Mouse (Mus musculus) heart, embryonic 12.5 days (tissue): Measurements from ENCODE around the gene Erich3. TPM values are rescaled to one million over a fixed set of nuclear protein-coding genes. Genes with fewer than 3 reads are reported as not detected.

Experiments
- ATAC-seq: fragments of 200-750 bp; cut with Nextera tagmentation; 2 replicates; pipeline ENCODE4 v1.8.0; 2017; ENCODE audit warnings: moderate TSS enrichment, moderate library complexity; ENCODE audit not compliant: insufficient number of reproducible peaks, low FRiP score
- H3K27ac ChIP-seq: fragments of 300-500 bp; sonication (generic); 2 replicates; pipeline ENCODE4 v1.5.1; 2016; ENCODE audit warnings: mild to moderate bottlenecking, moderate library complexity; ENCODE audit not compliant: poor library complexity, severe bottlenecking
- H3K27me3 ChIP-seq: fragments of 300-500 bp; sonication (generic); replicated peaks from 2 replicates; pipeline ENCODE4 v1.6.1; 2016; ENCODE audit warnings: mild to moderate bottlenecking, moderate library complexity
- H3K36me3 ChIP-seq: fragments of 300-500 bp; sonication (generic); 2 replicates; pipeline ENCODE4 v1.6.1; 2016; ENCODE audit warnings: mild to moderate bottlenecking, moderate library complexity
- H3K4me1 ChIP-seq: fragments of 300-500 bp; sonication (generic); replicated peaks from 2 replicates; pipeline ENCODE4 v1.6.1; 2016; ENCODE audit warnings: mild to moderate bottlenecking
- H3K4me2 ChIP-seq: fragments of 300-500 bp; sonication (generic); 2 replicates; pipeline ENCODE4 v1.6.1; 2016; ENCODE audit warnings: mild to moderate bottlenecking, moderate library complexity
- H3K4me3 ChIP-seq: fragments of 300-500 bp; sonication (generic); 2 replicates; pipeline ENCODE4 v1.5.1; 2016; ENCODE audit warnings: mild to moderate bottlenecking
- H3K9ac ChIP-seq: fragments of 300-500 bp; sonication (generic); 2 replicates; pipeline ENCODE4 v1.6.1; 2016; ENCODE audit warnings: mild to moderate bottlenecking, moderate library complexity
- H3K9me3 ChIP-seq: fragments of 300-500 bp; sonication (generic); replicated peaks from 2 replicates; pipeline ENCODE4 v1.6.1; 2016; ENCODE audit warnings: mild to moderate bottlenecking, moderate library complexity
- WGBS: fragments of 180-500 bp; shearing (Covaris S2); methylation state at CpG from one replicate; pipeline ENCODE4 v1.1.7; 2016; 5-methylcytosine and 5-hydroxymethylcytosine counted together
- polyA plus RNA-seq: library from polyadenylated mRNA; unstranded; fragments of >200 nt; fragmentation: Nextera tagmentation; extraction: Ambion mirVana; gene quantifications from 2 replicates; pipeline ENCODE4 v1.2.1, GENCODE M21; 2016

The Erich3 gene
- polyA plus RNA-seq, 1 experiment from 2014 or later: 0.24 TPM

GRCm38 (mm10) chr3:154771651-154772050 is 108.0 kb downstream of the Erich3 start:
- no peak for ATAC-seq
- Histone ChIP-seq H3K9me3 (no peaks in the 10 kb centered on the region), H3K27me3 (no peaks in the 10 kb centered on the region), H3K4me1 (no peaks in the 10 kb centered on the region), H3K4me3 (no peak overlapping the region), H3K27ac (no peak overlapping the region), H3K4me2 (no peak overlapping the region), H3K9ac (no peak overlapping the region), H3K36me3 (no peaks in the 10 kb centered on the region)
- 69% methylated on average over 2 of the region's 2 CpGs for WGBS

GRCm38 (mm10) chr3:154778836-154779595 is 115.4 kb downstream of the Erich3 start:
- no peak overlapping the region for H3K4me2 ChIP-seq
- H3K4me3 ChIP-seq: no peak overlapping the region
- no peak overlapping the region for H3K27ac ChIP-seq
- no peaks in the 10 kb centered on the region for H3K9me3 ChIP-seq
- no peaks in the 10 kb centered on the region for H3K4me1 ChIP-seq
- no peak for ATAC-seq
- no peaks in the 10 kb centered on the region for H3K36me3 ChIP-seq
- no peaks in the 10 kb centered on the region for H3K27me3 ChIP-seq
- 73% methylated on average over 6 of the region's 6 CpGs for WGBS
- no peak overlapping the region for H3K9ac ChIP-seq

- no peaks in the 10 kb centered on the region for H3K4me1 ChIP-seq
- no peaks in the 10 kb centered on the region for H3K9me3 ChIP-seq
- no peak overlapping the region for H3K9ac ChIP-seq
- ATAC-seq: no peak
- no peaks in the 10 kb centered on the region for H3K27me3 ChIP-seq
- H3K4me2 ChIP-seq: no peak overlapping the region
- H3K4me3 ChIP-seq: no peak overlapping the region
- WGBS: 87% methylated on average over 9 of the region's 9 CpGs
- H3K27ac ChIP-seq: no peak overlapping the region
- H3K36me3 ChIP-seq: peaks cover 22% of the 10 kb centered on the region; the same call in 1 of the 2 replicates
Measured at GRCm38 (mm10) chr3:154786354-154786753, 122.7 kb downstream of the Erich3 start.

DNA sequence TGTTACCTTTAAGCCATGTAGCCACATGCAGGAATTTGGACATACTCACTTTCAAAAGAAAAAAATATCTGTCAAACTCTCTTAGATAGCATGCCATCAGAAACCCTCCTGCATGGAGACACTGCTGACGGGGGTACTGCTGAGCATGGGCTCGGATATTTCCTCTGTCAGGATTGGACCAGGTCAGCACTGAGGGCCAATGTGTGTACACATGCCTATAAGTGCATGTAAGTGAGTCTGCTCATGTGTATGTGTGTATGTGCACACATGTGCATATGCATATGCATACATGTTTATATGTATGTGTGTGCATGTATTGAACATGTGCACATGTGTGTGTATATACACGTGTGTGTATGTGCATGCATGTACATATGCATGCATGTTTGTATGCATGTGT is 124.0 kb downstream of the Erich3 start:
- 61% methylated on average over 3 of the region's 3 CpGs for WGBS
- peaks cover 22% of the 10 kb centered on the region; the same call in 1 of the 2 replicates for H3K36me3 ChIP-seq
- H3K9me3 ChIP-seq: no peaks in the 10 kb centered on the region
- H3K4me2 ChIP-seq: no peak overlapping the region
- no peaks in the 10 kb centered on the region for H3K4me1 ChIP-seq
- no peak overlapping the region for H3K4me3 ChIP-seq
- no peak overlapping the region for H3K9ac ChIP-seq
- H3K27me3 ChIP-seq: no peaks in the 10 kb centered on the region
- H3K27ac ChIP-seq: no peak overlapping the region
- no peak for ATAC-seq

DNA sequence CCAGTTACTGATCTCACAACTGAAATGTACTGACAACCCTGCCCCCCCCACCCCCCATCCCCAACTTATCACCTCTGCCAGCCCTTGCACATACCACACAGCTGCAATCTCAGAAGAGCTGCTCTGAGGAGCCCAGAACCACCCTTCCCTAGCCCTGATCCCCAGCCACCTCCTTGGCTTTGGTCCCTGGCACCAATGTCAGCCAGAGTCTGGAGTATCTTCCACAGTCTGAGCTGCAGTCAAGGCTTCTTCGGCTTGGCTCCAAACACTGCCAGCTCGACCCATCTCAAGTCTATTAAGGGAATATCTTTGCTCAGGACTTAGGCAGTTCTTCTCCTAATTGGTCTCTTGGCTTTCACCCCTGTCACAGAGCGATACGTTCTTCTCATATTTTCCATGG is 129.9 kb downstream of the Erich3 start:
- H3K4me3 ChIP-seq: no peak overlapping the region
- H3K36me3 ChIP-seq: peaks cover 4% of the 10 kb centered on the region; the same call in 1 of the 2 replicates
- H3K27ac ChIP-seq: no peak overlapping the region
- H3K9ac ChIP-seq: no peak overlapping the region
- ATAC-seq: no peak
- no peaks in the 10 kb centered on the region for H3K9me3 ChIP-seq
- no peak overlapping the region for H3K4me2 ChIP-seq
- WGBS: 86% methylated on average over 4 of the region's 4 CpGs
- no peaks in the 10 kb centered on the region for H3K27me3 ChIP-seq
- H3K4me1 ChIP-seq: peaks cover 3% of the 10 kb centered on the region; the same call in 1 of the 2 replicates

DNA sequence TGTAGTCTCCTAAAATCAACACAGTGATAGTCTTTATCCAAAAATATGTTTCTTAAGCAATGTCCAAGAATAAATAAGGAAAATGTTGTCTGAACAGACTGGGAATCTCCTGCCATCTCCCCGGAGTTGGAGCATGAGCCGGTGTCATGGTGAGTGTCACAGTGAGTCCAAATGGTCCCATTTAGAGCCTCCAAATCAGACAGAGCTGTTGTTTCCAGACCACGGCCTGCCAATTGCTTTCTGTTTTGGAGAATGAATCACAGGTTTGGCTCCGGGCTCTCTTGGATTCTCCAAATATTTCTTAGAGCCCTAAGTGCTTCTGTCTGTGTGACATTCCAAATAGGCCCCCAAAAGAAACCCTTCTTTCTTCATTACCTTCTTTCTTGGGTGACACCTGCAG is 135.1 kb downstream of the Erich3 start:
- no peaks in the 10 kb centered on the region for H3K4me1 ChIP-seq
- WGBS: 74% methylated on average over 4 of the region's 4 CpGs
- no peak overlapping the region for H3K4me2 ChIP-seq
- H3K36me3 ChIP-seq: no peaks in the 10 kb centered on the region
- H3K9ac ChIP-seq: no peak overlapping the region
- no peak overlapping the region for H3K4me3 ChIP-seq
- no peaks in the 10 kb centered on the region for H3K27me3 ChIP-seq
- no peak for ATAC-seq
- no peak overlapping the region for H3K27ac ChIP-seq
- H3K9me3 ChIP-seq: no peaks in the 10 kb centered on the region

DNA sequence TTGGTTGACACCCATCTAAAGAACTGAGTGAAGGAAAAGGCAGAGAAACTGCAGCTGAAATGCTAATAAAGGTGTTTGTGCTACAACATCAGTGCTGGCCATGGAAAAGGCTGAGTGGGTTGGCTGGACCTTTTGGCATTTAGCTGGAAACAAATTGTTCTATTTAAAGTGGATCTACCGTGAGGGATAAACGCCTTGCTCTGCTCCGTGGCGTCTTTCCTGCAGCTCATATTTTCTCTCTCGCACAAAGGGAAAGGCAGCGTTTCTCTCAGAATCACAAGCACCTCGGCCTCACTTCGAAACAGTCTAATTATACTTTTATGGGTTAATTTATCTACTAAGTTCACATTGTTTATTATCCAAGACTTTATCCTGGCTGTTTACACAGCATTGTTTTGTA is 136.8 kb downstream of the Erich3 start:
- H3K4me2 ChIP-seq: no peak overlapping the region
- H3K4me3 ChIP-seq: no peak overlapping the region
- ATAC-seq: no peak
- 72% methylated on average over 8 of the region's 8 CpGs for WGBS
- no peaks in the 10 kb centered on the region for H3K27me3 ChIP-seq
- H3K27ac ChIP-seq: no peak overlapping the region
- H3K9ac ChIP-seq: no peak overlapping the region
- H3K4me1 ChIP-seq: no peaks in the 10 kb centered on the region
- H3K36me3 ChIP-seq: no peaks in the 10 kb centered on the region
- no peaks in the 10 kb centered on the region for H3K9me3 ChIP-seq

GRCm38 (mm10) chr3:154800888-154801429 is 137.3 kb downstream of the Erich3 start:
- Histone ChIP-seq H3K27ac (no peak overlapping the region), H3K9ac (no peak overlapping the region), H3K4me2 (no peak overlapping the region), H3K36me3 (no peaks in the 10 kb centered on the region), H3K4me1 (peaks cover under 1% of the 10 kb centered on the region; the same call in 1 of the 2 replicates), H3K27me3 (no peaks in the 10 kb centered on the region), H3K4me3 (no peak overlapping the region), H3K9me3 (no peaks in the 10 kb centered on the region)
- WGBS: 77% methylated on average over 8 of the region's 8 CpGs
- ATAC-seq: no peak

DNA sequence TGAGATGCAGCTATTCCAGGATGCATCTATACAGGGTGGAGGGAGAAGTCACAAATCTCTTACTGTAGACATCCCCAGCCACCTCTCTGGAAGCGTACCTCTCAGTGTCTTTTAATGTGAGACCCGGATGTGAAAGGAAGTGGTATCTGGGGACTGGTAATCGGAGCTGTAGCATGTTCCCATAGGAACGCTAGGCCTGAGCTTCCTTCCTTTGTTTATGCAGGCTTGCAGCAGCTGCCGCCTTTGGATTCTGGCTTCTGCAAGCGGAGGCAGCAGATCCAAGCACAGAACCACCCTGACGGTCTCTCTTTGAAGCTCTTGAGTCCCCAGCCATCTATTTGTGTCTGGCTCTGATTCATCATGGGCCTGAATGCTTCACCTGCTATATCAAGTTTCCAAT is 143.0 kb downstream of the Erich3 start:
- Histone ChIP-seq H3K4me1 (peaks cover 25% of the 10 kb centered on the region), H3K9ac (no peak overlapping the region), H3K9me3 (no peaks in the 10 kb centered on the region), H3K27ac (no peak overlapping the region), H3K27me3 (no peaks in the 10 kb centered on the region), H3K4me2 (no peak overlapping the region), H3K36me3 (no peaks in the 10 kb centered on the region), H3K4me3 (no peak overlapping the region)
- peak; percentile 76 for ATAC-seq
- 45% methylated on average over 7 of the region's 7 CpGs for WGBS

- 47% methylated on average over 7 of the region's 7 CpGs for WGBS
Measured at GRCm38 (mm10) chr3:154810273-154810870, 146.7 kb downstream of the Erich3 start.

DNA sequence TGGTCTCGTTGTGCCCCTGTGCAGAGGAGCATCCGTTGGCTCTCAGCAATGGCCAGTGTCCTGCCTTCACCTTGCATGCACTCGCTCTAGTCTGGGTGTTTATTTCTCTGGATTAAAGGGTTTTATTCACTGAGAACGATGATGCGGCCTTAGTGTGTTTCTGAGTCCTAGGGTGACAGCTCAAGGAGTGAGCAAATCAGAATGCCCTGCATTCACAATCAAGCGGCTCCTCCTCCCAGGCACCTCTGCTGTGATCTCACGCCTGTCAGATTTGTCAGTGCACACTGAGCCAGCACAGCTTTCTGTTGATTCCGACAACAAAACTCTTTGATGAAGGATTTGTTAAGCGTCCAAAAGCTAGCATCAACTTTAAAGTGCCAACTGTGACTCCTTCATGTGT is 147.6 kb downstream of the Erich3 start:
- no peaks in the 10 kb centered on the region for H3K9me3 ChIP-seq
- H3K4me3 ChIP-seq: no peak overlapping the region
- no peak overlapping the region for H3K27ac ChIP-seq
- 41% methylated on average over 9 of the region's 9 CpGs for WGBS
- no peaks in the 10 kb centered on the region for H3K36me3 ChIP-seq
- H3K4me2 ChIP-seq: no peak overlapping the region
- 0 out of 2 replicates have a peak, but pooled peaks cover 4% of the 10 kb centered on the region for H3K27me3 ChIP-seq
- peaks cover 29% of the 10 kb centered on the region for H3K4me1 ChIP-seq
- H3K9ac ChIP-seq: no peak overlapping the region
- ATAC-seq: no peak

More at GRCm38 (mm10) chr3:154810273-154810870, 146.7 kb downstream of the Erich3 start:
- Histone ChIP-seq H3K4me1 (peaks cover 27% of the 10 kb centered on the region), H3K27me3 (0 out of 2 replicates have a peak, but pooled peaks cover 4% of the 10 kb centered on the region), H3K4me2 (no peak overlapping the region), H3K9ac (no peak overlapping the region), H3K9me3 (no peaks in the 10 kb centered on the region), H3K27ac (no peak overlapping the region), H3K4me3 (no peak overlapping the region), H3K36me3 (no peaks in the 10 kb centered on the region)
- no peak for ATAC-seq
